Mouse (Mus musculus) lung, adult 2 months (tissue): Measurements from ENCODE around the gene Dscam.

Experiments
- CTCF ChIP-seq: fragments of 200-500 bp; IDR thresholded peaks from 2 replicates; pipeline ENCODE4 v1.5.1; 2011; ENCODE audit warnings: mild to moderate bottlenecking, low read length, control low read depth; ENCODE audit not compliant: insufficient read depth
- POLR2A ChIP-seq: fragments of 200-500 bp; IDR thresholded peaks from 2 replicates; pipeline ENCODE4 v1.6.1; 2011; ENCODE audit warnings: low read depth, mild to moderate bottlenecking, control low read depth, low read length, borderline replicate concordance; ENCODE audit errors: extremely low read depth

DNA sequence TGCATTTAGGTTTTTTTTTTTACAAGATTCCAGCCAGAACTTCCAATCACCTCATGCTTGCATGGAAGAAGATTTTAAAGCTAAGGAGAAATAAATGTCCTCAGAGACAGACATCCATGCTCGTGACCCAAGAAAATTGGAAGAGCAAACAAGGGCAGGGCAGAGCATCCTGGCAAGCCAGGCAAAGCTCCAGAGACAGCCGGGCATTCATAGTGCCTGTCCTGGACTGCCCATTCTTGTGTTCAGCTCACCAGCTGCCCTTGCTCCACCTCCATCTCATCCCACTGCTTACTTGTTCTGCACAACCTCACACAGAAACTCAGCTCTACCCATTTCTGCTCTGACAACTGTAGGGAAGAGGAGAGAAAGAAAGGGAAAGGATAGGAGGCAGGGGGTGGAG lies 534.6 kb downstream of the Dscam start:
- no peak for TF ChIP-seq CTCF
- no peak for TF ChIP-seq POLR2A
